Mouse (Mus musculus): ENCODE results near the gene Tmem63a.

Tmem63a gene

GRCm38 (mm10) chr1:181010171-181010932, 68.2 kb downstream of the Tmem63a start:
- no peak for DNase-seq

DNA sequence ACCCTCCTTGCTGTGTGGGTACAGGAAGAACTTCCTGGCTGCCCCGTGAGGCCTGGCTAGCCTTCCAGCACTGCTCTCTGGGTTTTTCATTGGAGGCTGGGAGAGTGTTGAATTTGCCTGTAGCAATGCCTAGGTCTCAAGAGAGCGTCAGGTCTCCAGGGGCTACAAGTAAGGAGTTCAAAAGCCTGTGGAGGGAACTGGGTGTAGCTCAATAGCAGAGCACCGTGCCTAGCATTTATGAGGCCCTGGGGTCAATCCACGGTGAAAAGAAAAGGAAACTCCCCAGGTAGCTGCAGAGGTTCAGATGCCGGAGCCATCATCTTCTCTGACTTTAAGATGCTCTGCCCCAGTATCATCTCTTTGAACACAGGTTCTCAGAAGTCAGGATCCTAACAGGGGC, 69.5 kb downstream of the Tmem63a start:
- no peak for DNase-seq

- no peak for DNase-seq
Measured at GRCm38 (mm10) chr1:181012416-181012815, 70.3 kb downstream of the Tmem63a start.

GRCm38 (mm10) chr1:181013446-181013845, 71.3 kb downstream of the Tmem63a start:
- DNase-seq = no peak

DNA sequence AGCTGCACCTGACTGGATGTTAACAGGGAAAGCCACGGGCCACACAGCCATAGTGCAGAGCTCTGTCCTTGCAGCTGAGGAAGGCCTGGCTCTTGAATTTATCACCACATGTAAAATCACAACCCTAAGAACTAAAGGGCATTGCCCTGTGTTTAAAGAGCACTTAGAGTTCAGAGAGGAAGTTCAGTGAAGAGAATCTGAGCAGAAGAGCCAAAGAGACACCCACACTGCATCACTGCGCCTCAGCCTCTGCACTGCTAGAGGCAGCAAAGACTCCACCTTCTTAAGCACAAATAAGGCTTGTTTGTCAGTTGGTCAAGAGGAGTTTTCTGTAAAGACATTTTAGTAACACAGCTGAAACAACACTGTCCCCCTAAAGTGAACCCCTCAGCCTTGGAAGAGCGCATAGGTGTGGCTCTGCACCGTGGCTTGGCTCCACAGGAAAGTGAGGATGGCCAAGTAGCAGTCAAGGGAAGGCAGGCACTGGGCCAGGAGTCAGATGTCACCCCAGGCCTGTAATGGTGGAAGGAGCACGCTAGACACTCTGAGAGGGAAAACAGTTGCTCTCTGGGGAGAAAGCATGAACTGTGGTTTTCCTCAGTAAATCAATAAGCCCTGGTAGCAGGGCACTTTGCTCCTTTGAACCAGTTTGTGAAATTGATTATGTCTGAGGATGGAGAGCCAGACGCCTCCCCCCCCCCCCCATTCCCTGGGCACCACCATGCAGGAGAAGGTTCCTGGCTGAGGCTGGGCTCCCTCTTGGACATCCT, 72.8 kb downstream of the Tmem63a start:
- DNase-seq = no peak

DNA sequence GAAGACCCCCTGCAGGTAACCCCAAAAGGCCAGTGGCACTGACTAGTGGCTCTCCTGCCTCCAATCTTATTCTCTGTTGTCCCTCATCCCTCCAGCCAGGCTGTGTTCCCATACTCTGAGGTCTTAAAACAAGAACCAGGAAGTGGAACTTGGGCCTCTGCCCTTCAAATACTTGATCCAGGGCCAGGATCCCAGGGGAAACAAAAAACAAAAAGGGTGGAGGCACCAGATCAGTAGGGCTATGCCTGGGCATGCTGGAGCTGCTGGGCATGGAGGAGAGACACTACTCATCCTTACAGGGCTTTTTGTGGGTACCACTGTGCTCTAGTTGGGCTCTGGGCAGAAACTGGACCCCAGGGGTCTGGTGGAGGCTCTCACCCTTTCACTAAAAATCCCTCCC, 73.4 kb downstream of the Tmem63a start:
- DNase-seq = no peak

DNA sequence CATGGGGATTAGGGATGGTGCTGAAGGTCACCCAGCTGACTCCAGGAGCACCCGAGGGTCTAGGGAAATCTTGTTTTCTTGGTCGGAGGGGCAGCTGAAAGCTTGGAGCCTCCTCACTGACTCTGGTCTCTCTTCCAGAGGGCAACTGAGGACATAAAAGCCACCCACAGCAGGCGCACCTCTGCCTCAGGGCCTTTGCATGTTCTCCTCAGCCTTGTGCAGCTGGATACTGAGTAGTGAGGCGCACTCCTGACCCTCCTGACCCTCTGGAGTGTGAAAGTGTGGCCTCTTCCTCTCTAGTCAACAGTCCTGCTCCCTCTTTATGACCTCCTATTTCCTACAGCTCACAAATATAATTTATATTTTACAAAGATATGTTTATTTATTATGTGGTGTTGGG, 73.9 kb downstream of the Tmem63a start:
- no peak for DNase-seq

GRCm38 (mm10) chr1:181016532-181017131, 74.5 kb downstream of the Tmem63a start:
- peak; percentile 60 to 78 for DNase-seq

DNA sequence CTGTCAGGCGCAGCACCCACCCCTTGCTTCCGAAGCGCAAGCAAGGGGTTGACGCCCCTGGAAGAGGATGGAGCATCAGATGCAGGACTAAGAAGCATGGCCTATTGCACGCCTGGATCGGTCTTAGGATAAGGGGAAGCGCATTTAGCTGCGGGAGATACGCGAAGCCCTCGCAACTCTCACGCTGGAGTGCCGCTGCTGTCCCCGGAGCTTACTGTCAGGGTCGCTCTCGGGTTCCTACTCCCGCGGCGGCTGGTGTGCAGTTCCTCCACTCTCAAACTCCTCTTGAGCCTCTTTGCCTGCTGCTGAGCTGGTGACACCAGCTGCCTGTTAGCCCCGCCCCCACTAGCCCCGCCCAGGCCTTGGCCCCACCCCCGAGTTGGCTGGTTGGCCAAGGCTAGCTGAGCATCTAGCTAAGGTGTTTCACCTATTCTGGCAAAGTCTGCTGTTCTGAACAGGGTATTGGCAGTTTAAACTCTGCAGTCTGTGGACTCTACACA, 75.1 kb downstream of the Tmem63a start:
- peak; percentile 86 to 88 for DNase-seq

DNA sequence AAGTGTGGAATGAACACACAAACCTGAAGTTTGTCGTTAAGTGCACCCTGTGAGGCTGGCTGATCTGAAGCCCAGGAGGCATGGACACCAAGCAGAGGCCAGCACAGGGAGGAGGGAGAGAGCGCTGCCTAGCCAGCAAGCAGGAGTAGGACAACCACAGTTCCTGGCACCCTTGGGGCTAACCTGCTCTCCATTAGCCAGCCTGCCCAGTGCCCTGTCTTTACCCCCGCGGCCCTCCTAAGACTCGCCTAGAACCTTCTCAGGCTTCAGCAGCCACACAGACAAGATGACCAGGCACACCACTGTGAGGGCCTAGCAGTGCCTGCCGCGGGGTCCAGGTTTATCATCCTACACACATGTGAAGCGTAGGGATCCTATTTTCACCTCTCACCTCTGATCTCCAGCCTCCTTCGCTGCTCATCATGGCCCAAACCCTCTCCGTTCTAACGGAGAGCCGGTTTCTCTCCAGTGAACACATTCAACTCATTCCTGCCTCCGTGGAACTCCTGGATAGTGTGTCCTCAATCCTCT, 75.8 kb downstream of the Tmem63a start:
- DNase-seq = no peak

GRCm38 (mm10) chr1:181020756-181021487, 78.8 kb downstream of the Tmem63a start, which contains the start of gene Ephx1:
Gene Ephx1, minus strand, starts transcription at chr1:181020904.
- no peak for DNase-seq

- DNase-seq = no peak
Measured at GRCm38 (mm10) chr1:181021488-181021865, 79.3 kb downstream of the Tmem63a start.

DNA sequence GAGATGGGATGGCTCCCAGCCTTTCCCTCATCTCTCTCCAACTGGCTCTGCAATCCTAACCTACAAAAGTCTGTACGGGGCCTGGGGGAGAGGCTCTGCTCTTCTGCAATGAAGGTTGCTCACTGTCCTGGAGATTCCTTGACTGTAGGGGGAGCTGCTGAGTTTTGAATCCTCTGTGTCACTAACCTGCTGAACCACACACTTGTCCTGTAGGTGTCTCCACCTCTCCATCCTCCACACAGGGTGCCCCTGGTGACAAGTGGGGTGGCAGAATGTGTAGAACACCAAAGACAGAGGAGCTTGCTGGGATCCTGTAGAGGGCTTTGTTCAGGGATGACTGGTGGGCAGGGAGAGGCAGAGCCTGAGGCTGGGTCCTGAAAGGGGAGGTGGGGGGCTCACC, 80.1 kb downstream of the Tmem63a start:
- peak; percentile 78 to 80 for DNase-seq

All from thymus, postnatal 36 days (tissue).